Mouse (Mus musculus): ENCODE results near the gene Ttc39a.

DNA sequence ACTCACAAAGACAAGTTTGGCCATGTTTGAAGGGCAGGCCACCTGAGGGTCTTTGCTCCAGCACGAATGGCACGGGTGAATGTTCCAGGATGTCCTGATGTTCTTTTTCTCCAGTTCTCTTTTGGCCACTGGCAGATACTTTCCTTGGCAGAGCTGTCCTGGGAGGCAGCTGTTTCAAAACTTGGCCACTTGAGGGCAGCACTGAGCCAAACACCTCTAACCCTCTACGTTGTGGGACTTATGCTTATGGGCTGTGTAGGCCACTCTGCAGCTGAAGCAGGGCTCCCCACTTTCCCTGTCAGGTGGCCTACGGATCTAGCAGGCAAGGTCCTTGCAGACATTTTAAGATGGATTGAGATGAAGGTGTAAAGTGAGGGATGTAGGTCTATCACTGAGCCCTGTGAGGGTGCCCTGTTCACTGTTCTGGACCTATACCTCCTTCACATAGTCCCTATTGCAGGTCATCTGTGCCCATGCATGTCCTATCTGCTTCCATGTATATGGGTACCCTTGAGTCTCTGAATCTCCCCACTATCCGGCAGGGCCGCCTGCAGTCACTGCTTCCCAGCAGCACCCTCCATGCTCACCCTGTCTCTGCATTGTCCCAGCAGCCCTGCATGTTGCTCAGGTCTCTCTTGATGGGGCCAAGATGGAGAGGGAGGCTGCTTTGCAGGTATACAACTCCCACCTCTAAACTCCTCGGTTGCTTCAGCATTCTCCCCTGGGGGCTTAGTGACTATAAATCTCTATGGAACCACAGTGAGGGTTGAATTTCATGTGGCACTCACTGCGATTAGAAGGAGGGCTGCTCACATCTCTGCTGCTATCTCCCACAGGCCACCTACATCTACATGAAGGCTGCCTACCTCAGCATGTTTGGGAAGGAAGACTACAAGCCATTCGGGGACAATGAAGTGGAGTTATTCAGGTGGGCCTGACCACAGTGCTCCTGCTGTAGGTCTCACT lies 31.8 kb downstream of the Ttc39a start:
- TF ChIP-seq CTCF (IDR thresholded peaks at IDR 0.05; ENCODE audit: control insufficient read depth, insufficient read depth, insufficient read length) = peak; percentile 62
- TF ChIP-seq CEBPB (IDR thresholded peaks at IDR 0.05; ENCODE audit: low read depth) = no peak
- no peak for TF ChIP-seq MAX (IDR thresholded peaks at IDR 0.05)
- TF ChIP-seq MYOG (IDR thresholded peaks at IDR 0.05; ENCODE audit: control insufficient read depth, extremely low read depth, insufficient read length) = no peak

Measured in C2C12 (cell line).